Mouse (Mus musculus): ENCODE measurements around the gene Tmem86a.

DNA sequence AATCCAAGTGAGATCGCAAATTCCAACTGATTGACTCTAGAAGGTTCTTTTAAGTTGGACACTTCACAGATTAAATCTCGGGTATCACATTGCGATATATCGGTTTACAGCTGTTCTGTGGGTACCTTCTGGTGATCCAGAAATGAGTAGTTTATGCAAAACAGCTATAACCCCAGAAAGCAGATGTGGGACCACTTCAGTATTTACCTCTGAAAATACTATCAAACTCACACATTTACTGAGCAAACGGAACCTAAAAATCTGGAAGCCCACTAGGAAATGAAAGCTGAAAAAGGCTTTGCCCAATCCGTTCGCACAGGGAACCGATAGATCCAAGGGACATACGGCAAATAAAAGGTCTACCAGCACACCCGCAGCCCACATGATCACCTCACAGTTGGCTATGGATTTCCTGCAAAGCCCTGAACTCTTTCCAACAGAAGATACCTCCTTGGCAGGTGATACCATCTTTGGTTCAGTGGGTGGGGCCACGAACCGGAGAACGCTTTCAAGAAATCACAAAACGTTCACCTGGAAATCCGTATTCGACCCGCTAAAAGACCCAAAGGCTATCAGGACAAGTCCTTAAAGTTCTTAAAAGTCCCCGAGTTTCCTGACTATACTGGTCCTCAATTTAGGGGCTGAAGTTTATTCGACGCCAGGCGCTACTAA lies 43.2 kb upstream of the Tmem86a start:
- no peak for TF ChIP-seq CTCF (IDR thresholded peaks at IDR 0.05; ENCODE audit: control insufficient read depth, insufficient read depth, insufficient replicate concordance, low read depth, low read length)
- no peak for TF ChIP-seq POLR2A (IDR thresholded peaks at IDR 0.05; ENCODE audit: control insufficient read depth, low read depth, low read length)
